Mouse (Mus musculus): ENCODE measurements around the gene Slc17a3. TPM values are rescaled to one million over a fixed set of nuclear protein-coding genes. Genes with fewer than 3 reads are reported as not detected.

Slc17a3 gene
- polyA plus RNA-seq, 1 experiment, result not detected

DNA sequence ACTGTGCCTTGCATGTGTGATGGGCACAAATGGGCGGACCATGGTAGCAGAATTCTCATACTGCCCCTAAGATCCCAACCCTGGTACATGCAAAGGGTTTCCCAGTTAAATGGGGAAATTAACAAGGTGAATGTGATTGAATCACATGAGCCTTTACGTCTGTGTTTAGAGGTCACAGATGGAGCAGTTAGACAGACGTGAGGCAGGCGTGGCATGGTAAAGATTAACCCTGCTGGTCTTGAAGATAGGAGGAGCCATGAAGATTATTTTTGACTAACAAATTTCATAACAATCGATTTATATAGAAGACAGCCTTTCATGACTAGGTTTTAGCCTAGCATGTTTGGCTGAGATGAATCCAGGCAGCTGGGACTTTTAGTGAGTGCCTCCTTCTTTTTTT, 33.9 kb downstream of the Slc17a3 start:
- DNase-seq (ENCODE audit: low read depth), result no peak

DNA sequence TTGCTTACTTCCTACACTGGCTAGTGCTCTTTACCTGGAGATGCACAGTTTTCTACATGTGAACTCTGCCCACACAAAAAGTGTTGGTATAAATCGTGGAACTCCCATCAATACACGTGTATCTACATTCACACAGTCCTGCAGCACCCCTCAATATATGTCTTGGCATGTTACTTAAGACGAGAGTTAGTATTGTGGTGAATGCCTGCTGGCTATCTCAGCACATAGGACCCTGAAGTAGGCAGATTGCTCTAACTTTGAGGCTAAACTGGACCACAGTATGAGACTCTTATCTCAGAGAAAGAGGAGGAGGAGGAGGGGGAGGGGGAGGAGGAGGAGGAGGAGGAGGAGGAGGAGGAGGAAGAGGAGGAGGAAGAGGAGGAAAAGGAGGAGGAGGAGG, 39.9 kb downstream of the Slc17a3 start:
- DNase-seq (ENCODE audit: low read depth), result no peak

DNA sequence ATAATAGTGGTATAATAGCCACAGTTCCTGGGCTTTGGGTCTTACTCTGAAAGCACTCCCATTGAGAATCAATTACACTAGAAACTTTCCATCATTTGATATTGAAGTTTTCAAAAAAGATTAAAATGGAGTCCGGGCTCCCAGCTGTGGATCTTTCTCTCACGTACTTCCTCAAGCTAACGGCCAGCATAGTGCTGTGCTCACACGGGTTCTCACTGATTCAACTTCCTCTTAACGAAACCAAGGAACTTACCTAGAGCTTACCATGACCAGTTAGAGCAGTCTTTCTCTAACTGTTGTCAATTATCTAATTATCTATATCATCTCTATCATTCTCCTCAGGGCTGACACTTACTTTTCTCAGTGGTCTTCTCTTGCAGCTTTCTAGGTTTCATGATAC, 40.4 kb downstream of the Slc17a3 start:
- DNase-seq (ENCODE audit: low read depth), result no peak

DNA sequence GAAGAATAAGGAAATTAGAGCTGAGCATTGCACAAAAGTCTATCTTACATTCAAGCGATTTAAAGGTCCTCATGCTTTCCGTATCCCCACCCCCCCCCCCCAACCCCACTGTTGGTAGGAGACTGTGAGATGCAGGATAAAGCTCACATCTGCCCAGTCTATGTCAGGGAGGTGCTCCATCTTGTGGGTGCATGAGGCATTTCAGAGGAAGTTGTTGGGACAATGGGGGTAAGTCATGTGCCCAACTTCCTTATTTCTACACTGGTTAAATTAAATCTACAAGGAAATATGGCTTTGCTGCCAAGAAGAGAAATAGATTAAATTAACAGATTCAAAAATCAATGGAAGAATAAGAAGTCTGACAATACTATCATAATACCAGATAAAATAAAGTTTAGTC, 46.3 kb downstream of the Slc17a3 start:
- DNase-seq (ENCODE audit: low read depth), result no peak

DNA sequence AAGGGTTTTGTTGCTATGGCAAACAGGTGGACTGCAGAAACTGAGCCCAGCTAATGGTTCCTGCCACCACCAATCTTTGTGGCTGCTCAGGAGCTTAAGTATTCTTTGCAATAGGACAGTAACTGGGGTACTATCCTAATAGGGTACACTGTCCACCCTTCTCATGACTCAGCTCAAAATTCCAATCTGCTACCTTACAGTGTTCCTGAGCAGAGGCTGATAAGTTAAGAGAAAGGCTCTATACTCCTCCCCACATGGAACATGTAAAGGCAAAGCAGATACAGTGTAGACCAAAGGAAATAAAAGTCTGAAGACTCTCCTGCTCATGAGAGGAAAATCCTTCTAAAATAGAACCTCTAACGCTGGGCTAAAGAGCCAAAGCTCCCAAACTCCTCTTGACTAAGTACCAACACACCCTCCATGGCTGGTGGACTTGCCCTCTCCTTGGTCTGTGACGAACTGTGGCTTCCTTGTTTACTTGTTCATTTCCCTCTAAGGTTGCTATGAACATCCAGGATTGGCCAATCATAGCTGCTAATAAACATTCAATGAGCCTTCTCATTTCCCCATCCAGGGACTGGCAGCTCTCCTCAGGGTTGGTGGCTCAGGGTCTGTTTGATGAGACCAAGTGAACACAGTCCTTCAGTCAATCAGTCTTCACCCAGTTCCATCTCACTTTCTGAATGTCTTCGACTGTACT, 47.9 kb downstream of the Slc17a3 start:
- no peak for DNase-seq (ENCODE audit: low read depth)

DNA sequence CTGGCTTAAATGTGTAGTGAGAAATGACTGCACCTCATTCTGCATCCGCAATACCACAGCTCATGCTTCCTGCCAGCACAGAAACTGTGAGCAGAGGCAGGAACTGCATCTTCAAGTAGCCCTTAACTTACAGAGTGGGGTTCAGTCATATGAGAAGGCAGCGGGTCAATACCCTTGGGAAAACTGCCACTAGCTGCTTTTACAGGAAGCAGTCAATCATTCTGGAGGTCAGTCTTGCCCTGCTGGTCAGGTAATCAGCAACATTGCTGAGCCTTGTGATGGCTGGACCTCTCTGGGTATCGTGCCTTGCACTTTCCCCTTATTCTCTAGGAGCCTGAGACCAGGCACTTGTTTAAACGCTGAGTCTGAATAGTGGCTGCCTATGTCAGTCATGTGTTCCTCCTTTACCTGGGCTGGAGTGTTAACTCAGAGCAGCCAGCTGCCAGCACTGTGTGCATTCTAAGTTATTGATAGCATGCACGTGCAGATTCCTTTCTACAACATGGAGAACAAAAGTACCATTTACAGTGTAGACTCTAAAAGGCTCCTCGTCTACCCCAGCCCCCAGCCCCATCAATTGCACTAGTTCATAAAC, 49.9 kb downstream of the Slc17a3 start:
- DNase-seq (ENCODE audit: low read depth), result no peak

DNA sequence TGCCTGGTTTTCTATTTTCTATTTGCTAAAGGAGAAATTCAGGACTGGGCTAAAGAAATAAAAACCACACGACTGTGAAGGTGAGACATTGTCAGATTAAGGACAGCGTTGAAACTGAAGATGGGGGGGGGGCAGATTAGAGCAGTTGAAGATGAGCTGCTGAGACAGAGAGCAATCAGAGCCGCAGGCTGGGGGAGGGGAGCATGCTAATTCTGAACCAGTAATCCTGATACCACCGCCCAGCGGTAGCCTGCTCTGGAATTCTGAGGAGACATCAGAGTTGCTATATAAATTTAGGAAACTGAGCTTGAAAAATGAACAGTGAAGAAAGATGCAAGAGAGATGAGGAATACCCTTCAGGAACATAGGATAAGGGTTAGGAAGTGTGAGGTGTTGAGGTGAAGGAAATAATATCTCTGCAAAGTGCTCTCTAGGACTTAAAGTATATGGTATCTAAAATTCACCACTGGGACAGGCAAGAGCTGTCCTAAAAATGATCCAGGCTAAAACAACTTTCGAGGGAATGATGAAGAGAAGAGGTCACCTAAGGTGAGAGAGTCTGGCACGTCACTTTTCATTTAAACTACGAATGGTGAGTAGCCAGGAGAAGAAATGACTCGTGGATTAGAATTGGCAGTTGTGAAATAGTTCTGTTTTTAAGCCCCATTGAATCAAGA, 53.5 kb downstream of the Slc17a3 start:
- no peak for DNase-seq (ENCODE audit: low read depth)

DNA sequence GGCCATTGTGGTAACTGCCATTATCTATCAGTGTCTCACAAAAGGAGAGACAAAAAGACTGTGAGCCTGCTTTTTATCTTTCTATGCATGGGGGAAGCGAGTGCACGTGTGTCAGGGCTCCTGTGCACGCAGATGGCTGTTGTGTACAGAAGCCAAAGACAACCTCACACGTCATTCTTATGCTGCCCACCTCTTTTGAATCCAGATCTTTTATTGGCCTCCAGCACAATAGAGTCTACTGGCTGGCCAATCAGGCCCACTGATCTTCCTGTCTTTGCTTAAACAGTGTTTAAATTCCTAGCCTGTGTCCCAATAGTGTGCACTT, 54.0 kb downstream of the Slc17a3 start:
- DNase-seq (ENCODE audit: low read depth), result no peak

DNA sequence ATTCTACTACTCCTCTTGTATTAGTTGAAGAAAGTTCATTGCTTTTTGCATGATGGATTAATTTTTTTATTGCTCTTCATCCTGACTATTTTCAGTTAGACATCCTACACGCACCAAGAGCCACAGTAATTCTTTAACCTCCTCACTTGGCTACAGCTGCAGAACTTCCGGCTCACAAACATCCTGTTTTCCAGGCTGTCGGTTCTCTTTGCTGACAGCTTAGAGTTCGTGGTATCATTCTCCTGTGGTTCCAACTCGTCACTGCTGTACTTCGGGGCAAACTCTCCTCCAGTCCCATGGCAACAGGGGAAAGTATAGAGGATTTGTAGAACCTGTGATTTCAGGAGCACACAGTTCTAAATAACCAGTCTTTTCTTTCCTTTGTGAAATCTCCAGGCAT, 59.0 kb downstream of the Slc17a3 start:
- no peak for DNase-seq (ENCODE audit: low read depth)

DNA sequence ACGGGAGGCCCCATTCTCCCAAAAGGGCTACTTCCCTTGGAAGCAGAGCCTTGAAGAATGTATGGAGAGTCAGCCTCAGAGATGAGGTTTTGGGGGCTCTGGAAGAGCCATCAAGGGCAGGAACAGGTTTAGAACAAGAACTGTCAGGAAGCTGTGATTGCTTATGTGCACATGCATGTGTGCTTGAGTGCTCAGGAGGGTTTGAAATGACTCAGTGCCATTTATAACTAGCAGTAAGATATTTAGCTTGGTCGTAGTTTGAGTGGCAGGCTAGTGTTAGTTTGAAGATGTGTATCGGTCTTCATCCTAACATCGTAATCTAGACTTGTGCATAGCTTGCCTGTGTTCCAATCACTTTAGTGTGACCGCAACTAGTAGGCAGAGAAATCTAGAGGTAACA, 67.7 kb downstream of the Slc17a3 start:
- no peak for DNase-seq (ENCODE audit: low read depth)

DNA sequence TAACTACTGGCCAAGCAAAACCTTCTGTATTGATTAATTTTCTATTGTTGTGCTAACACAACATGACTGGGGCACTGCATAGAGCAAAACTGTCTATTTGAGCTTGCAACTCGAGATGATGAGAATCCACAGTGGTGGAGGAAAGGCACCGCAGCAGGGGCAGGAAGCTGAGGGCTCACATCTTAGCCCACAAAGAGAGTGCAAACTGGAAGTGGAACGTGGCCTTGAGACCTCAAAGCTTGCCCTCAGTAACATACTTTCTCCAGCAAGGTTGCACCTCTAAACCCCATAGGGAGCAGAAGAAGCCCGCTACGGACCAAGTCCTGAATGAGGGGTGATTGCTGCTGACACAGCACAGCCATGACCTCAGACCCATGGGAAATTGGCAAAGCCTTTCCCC, 70.9 kb downstream of the Slc17a3 start:
- no peak for DNase-seq (ENCODE audit: low read depth)

Other genes with a start within 250 kb of the Slc17a3 start
- gene Hist1h2be, start 218.3 kb upstream of the Slc17a3 start, polyA plus RNA-seq (2012; rRNA removed), result 5.4 and 9.0 TPM in 2 replicates
- gene Hist1h1e, start 216.9 kb upstream of the Slc17a3 start, polyA plus RNA-seq (2012; rRNA removed), result 3.1 and 3.9 TPM in 2 replicates
- gene Hist1h2ac, start 155.5 kb upstream of the Slc17a3 start, polyA plus RNA-seq (2012; rRNA removed), result 0.32 and 0.63 TPM in 2 replicates
- 245 and 281 TPM in 2 replicates for gene Hist1h2bc, start 155.2 kb upstream of the Slc17a3 start, polyA plus RNA-seq (2012; rRNA removed)
- not detected in 2 replicates for gene Hist1h1t, start 143.6 kb upstream of the Slc17a3 start, polyA plus RNA-seq (2012; rRNA removed)
- gene Hist1h4c, start 141.0 kb upstream of the Slc17a3 start, polyA plus RNA-seq (2012; rRNA removed), result 3.9 and 6.4 TPM in 2 replicates
- 21.7 and 43.9 TPM in 2 replicates for gene Hfe, start 128.6 kb upstream of the Slc17a3 start, polyA plus RNA-seq (2012; rRNA removed)
- 70.6 and 72.3 TPM in 2 replicates for gene Hist1h1c, start 100.6 kb upstream of the Slc17a3 start, polyA plus RNA-seq (2012; rRNA removed)
- gene Hist1h3c, start 93.8 kb upstream of the Slc17a3 start, polyA plus RNA-seq (2012; rRNA removed), result 2.4 and 3.3 TPM in 2 replicates
- gene Hist1h2bb, start 92.7 kb upstream of the Slc17a3 start, polyA plus RNA-seq (2012; rRNA removed), result 2.2 and 5.9 TPM in 2 replicates
- gene Hist1h2ab, start 88.3 kb upstream of the Slc17a3 start, polyA plus RNA-seq (2012; rRNA removed), result 0.61 and 2.9 TPM in 2 replicates
- gene Hist1h3b, start 87.2 kb upstream of the Slc17a3 start, polyA plus RNA-seq (2012; rRNA removed), result 1.4 and 3.1 TPM in 2 replicates
- 0.82 and 3.9 TPM in 2 replicates for gene Hist1h4b, start 82.4 kb upstream of the Slc17a3 start, polyA plus RNA-seq (2012; rRNA removed)
- 5.8 and 9.3 TPM in 2 replicates for gene Hist1h4a, start 78.2 kb upstream of the Slc17a3 start, polyA plus RNA-seq (2012; rRNA removed)
- 2.8 and 4.3 TPM in 2 replicates for gene Hist1h3a, start 77.0 kb upstream of the Slc17a3 start, polyA plus RNA-seq (2012; rRNA removed)
- gene Hist1h1a, start 75.8 kb upstream of the Slc17a3 start, polyA plus RNA-seq (2012; rRNA removed), result not detected in 2 replicates
- gene Trim38, start 69.5 kb upstream of the Slc17a3 start, polyA plus RNA-seq (2012; rRNA removed), result 0.10 and 0.16 TPM in 2 replicates
- gene Slc17a2, start 32.4 kb upstream of the Slc17a3 start, polyA plus RNA-seq (2012; rRNA removed), result 0.04 TPM in 1 of 2 replicates, not detected in the other
- 0.05 TPM in 1 of 2 replicates, not detected in the other for gene Slc17a1, start 28.3 kb downstream of the Slc17a3 start, polyA plus RNA-seq (2012; rRNA removed)
- 0.08 and 0.10 TPM in 2 replicates for gene Slc17a4, start 75.6 kb downstream of the Slc17a3 start, polyA plus RNA-seq (2012; rRNA removed)
- gene Hist1h2ba, start 94.7 kb downstream of the Slc17a3 start, polyA plus RNA-seq (2012; rRNA removed), result 0.77 TPM in 1 of 2 replicates, not detected in the other
- gene Hist1h2aa, start 95.0 kb downstream of the Slc17a3 start, polyA plus RNA-seq (2012; rRNA removed), result not detected in 2 replicates
- gene Scgn, start 151.8 kb downstream of the Slc17a3 start, polyA plus RNA-seq (2012; rRNA removed), result not detected in 2 replicates

All from gonadal fat pad, adult 2 months (tissue).